Mouse (Mus musculus) CD8-positive naive resting alpha-beta T cell, adult 57 days (primary cell): ENCODE data around the gene Akr1c21. TPM values are rescaled to one million over a fixed set of nuclear protein-coding genes. Genes with fewer than 3 reads are reported as not detected.

Source experiments
- total RNA-seq: library from RNA; stranded (reverse); gene quantifications from one replicate; pipeline ENCODE4 v1.2.4, GENCODE M21; 2023

Gene Akr1c21
- total RNA-seq, result not detected

DNA sequence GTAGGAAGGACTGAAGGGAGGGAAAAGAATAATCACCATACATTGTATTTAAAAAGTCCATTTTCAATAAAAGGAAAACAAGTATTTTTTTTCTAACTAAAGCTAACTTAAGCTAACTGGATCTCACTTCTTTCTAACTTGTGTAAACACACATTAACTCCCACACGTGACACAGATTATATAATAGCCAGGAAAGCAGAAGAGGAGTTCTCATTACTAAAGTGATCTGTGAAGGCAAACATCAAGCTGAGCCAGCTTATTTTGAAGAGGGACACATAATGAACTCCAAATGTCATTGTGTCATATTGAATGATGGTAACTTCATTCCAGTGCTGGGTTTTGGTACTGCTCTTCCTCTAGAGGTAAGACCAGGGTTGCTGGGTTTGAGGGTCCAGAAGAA, at the start of gene Akr1c21:
TSS of gene Akr1c21 (plus strand) at position 205 of the 400 bp plus-strand sequence.

DNA sequence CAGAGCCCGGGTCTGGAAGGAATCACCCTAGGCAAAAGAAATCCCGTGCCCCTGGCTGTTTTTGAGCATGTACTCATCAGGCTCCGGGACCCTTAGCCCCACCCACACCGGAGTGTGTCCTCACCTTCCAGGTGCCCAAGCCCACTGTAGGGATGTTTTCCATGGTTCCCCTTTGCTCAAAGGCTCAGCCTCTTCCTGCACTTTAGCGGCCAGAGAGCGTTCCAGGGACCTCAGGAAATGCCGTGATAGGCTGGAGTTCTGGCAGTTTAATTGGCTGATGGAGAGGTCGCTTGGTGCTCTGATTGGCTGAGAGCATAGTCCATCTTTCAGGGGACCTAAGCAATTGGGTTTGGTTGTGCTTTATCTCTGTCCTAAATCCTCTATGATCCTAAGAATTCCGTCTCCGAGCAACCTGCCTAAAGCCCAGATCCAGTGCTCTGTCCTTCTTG, 35.1 kb downstream of the Akr1c21 start, which contains the start of gene Akr1e1:
TSS of gene Akr1e1 (minus strand) at position 214 of the 449 bp plus-strand sequence.

Other genes starting within 250 kb of the Akr1c21 start
- not detected for gene Akr1c6, start 139.8 kb upstream of the Akr1c21 start, total RNA-seq
- not detected for gene Akr1c20, start 50.7 kb upstream of the Akr1c21 start, total RNA-seq
- 2.9 TPM for gene Akr1e1, start 35.1 kb downstream of the Akr1c21 start, total RNA-seq